18 mouse cellular contexts compared by ENCODE assay signal in genomic region chr7:130161581-130161980, GRCm38 (mm10).
DNase-seq lines count a peak whose midpoint lies in the region; ATAC-seq lines count a peak whose summit lies in the region.
"Had no signal": no experiment of that assay in that cellular context is flagged by ENCODE, and none has a peak within 500 bp of the region (broad histone marks: within the 10 kb centered on the region; RNA-seq: fewer than 3 reads in every experiment).

No protein-coding gene starts in this region.

- no peak overlapping the region for H3K9ac ChIP-seq in neural tube, embryonic 15.5 days (replicated peaks)
- no peak overlapping the region for H3K9ac ChIP-seq in forebrain, embryonic 16.5 days (replicated peaks; ENCODE audit: low read depth, low read length)
- H3K9ac ChIP-seq: forebrain, embryonic 12.5 days; heart, embryonic 12.5 days; liver, embryonic 13.5 days; midbrain, embryonic 12.5 days had no signal

- no peaks in the 10 kb centered on the region for H3K36me3 ChIP-seq in neural tube, embryonic 15.5 days
- H3K36me3 ChIP-seq in forebrain, embryonic 16.5 days (ENCODE audit: control insufficient read depth, insufficient read depth) = 0 out of 2 replicates have a peak, but pooled peaks cover 5% of the 10 kb centered on the region

- H3K27ac ChIP-seq in neural tube, embryonic 15.5 days (replicated peaks) = no peak overlapping the region
- no peak overlapping the region for H3K27ac ChIP-seq in forebrain, embryonic 16.5 days (ENCODE audit: low read length)
- H3K27ac ChIP-seq: forebrain, embryonic 12.5 days; liver, embryonic 13.5 days; midbrain, embryonic 12.5 days had no signal

- peak; percentile 32 for DNase-seq in neural tube, embryonic 10.5 days (ENCODE audit: extremely low spot score, low spot score)
- DNase-seq in kidney, adult 8-10 months = peak; percentile 5 to 52
- peak; percentile 13 to 50 for DNase-seq in kidney, postnatal 4 days
- no peak for DNase-seq in cerebellum, adult 18-20 months
- no peak for DNase-seq in layer of hippocampus, postnatal 25 days (ENCODE audit: extremely low spot score in 1 of 2, low spot score in 1 of 2)
- DNase-seq: adrenal gland, adult 2 months; B cell, adult 2 months; cerebellum, adult 9-10 months; gastrocnemius, postnatal 25 days; liver, embryonic 13.5 days; lung, postnatal 14 days; thymus, postnatal 36 days had no signal

- H3K4me2 ChIP-seq in neural tube, embryonic 15.5 days = no peak overlapping the region
- no peak overlapping the region for H3K4me2 ChIP-seq in forebrain, embryonic 16.5 days (ENCODE audit: low read length)
- H3K4me2 ChIP-seq: forebrain, embryonic 12.5 days; heart, embryonic 12.5 days; liver, embryonic 13.5 days; midbrain, embryonic 12.5 days had no signal

- no peaks in the 10 kb centered on the region for H3K4me1 ChIP-seq in neural tube, embryonic 15.5 days
- peaks cover 6% of the 10 kb centered on the region; the same call in 1 of the 2 replicates for H3K4me1 ChIP-seq in forebrain, embryonic 16.5 days (replicated peaks; ENCODE audit: control insufficient read depth, insufficient read depth, low read length)
- H3K4me1 ChIP-seq: liver, embryonic 13.5 days had no signal

- no peaks in the 10 kb centered on the region for H3K27me3 ChIP-seq in neural tube, embryonic 15.5 days (replicated peaks)
- H3K27me3 ChIP-seq in forebrain, embryonic 16.5 days (replicated peaks; ENCODE audit: control insufficient read depth, insufficient read depth, low read length) = no peaks in the 10 kb centered on the region
- H3K27me3 ChIP-seq: forebrain, embryonic 12.5 days; heart, embryonic 12.5 days; liver, embryonic 13.5 days had no signal

- ATAC-seq in neural tube, embryonic 15.5 days (ENCODE audit: low FRiP score) = no peak
- no peak for ATAC-seq in forebrain, embryonic 16.5 days
- ATAC-seq: intestine, postnatal 0 days had no signal

- 75% methylated on average over 5 of the region's 5 CpGs for whole genome bisulfite sequencing in neural tube, embryonic 15.5 days
- 78% methylated on average over 5 of the region's 5 CpGs for WGBS in forebrain, embryonic 16.5 days

- no peaks in the 10 kb centered on the region for H3K9me3 ChIP-seq in neural tube, embryonic 15.5 days (replicated peaks)
- no peaks in the 10 kb centered on the region for H3K9me3 ChIP-seq in forebrain, embryonic 16.5 days (ENCODE audit: control insufficient read depth, low read length)
- H3K9me3 ChIP-seq: forebrain, embryonic 12.5 days; heart, embryonic 12.5 days; liver, embryonic 13.5 days; midbrain, embryonic 12.5 days had no signal

- H3K4me3 ChIP-seq in neural tube, embryonic 15.5 days (replicated peaks) = no peak overlapping the region
- no peak overlapping the region for H3K4me3 ChIP-seq in forebrain, embryonic 16.5 days (replicated peaks; ENCODE audit: low read length)
- H3K4me3 ChIP-seq: forebrain, embryonic 12.5 days; heart, embryonic 12.5 days; liver, embryonic 13.5 days; midbrain, embryonic 12.5 days had no signal

Comparison
In these comparisons a context has a peak if more than half of its experiments do, and no peak if none do; other contexts are left out.
1. DNase-seq: peak in neural tube, embryonic 10.5 days (single experiment), kidney, adult 8-10 months (2 of 2) and kidney, postnatal 4 days (2 of 2); none in cerebellum, adult 18-20 months (0 of 2) and layer of hippocampus, postnatal 25 days (0 of 2).